Mouse (Mus musculus) lung, postnatal 0 days (tissue): ENCODE measurements at regions not wholly inside any gene's neighbourhood (a gene's known extent, or its start where the extent isn't known, plus 50 kb on each side); places are given as distances from the start of the nearest gene placed in this dataset.

ENCODE experiments used
- ATAC-seq: fragments of 200-750 bp; cut with Nextera tagmentation; 2 replicates; pipeline ENCODE4 v1.8.0; 2017; ENCODE audit warnings: moderate library complexity
- DNase-seq: peaks from one replicate; pipeline ENCODE4 v3.0.0-alpha.2; 2016; ENCODE audit warnings: low spot score
- H3K27ac ChIP-seq: fragments of 300-500 bp; sonication (generic); 2 replicates; pipeline ENCODE4 v1.5.1; 2014; ENCODE audit warnings: antibody characterized with exemption, mild to moderate bottlenecking, low read length, mixed read lengths
- H3K27me3 ChIP-seq: fragments of 300-500 bp; sonication (generic); replicated peaks from 2 replicates; pipeline ENCODE4 v1.6.1; 2014; ENCODE audit warnings: low read length, mixed read lengths; ENCODE audit not compliant: insufficient read depth
- H3K36me3 ChIP-seq: fragments of 300-500 bp; sonication (generic); 2 replicates; pipeline ENCODE4 v1.6.1; 2014; ENCODE audit warnings: low read length, mixed read lengths; ENCODE audit not compliant: insufficient read depth
- H3K4me1 ChIP-seq: fragments of 300-500 bp; sonication (generic); 2 replicates; pipeline ENCODE4 v1.6.1; 2014; ENCODE audit warnings: antibody characterized with exemption, low read depth, low read length, mixed read lengths; ENCODE audit not compliant: insufficient read depth
- H3K4me2 ChIP-seq: fragments of 300-500 bp; sonication (generic); replicated peaks from 2 replicates; pipeline ENCODE4 v1.6.1; 2014; ENCODE audit warnings: low read depth, mild to moderate bottlenecking, low read length, moderate library complexity, mixed read lengths
- H3K4me3 ChIP-seq: fragments of 300-500 bp; sonication (generic); 2 replicates; pipeline ENCODE4 v1.5.1; 2014; ENCODE audit warnings: low read depth, low read length
- H3K9ac ChIP-seq: fragments of 300-500 bp; sonication (generic); replicated peaks from 2 replicates; pipeline ENCODE4 v1.6.1; 2014; ENCODE audit warnings: low read depth, mild to moderate bottlenecking
- H3K9me3 ChIP-seq: fragments of 300-500 bp; sonication (generic); 2 replicates; pipeline ENCODE4 v1.6.1; 2016; ENCODE audit warnings: low read length, mixed read lengths
- CTCF ChIP-seq: IDR thresholded peaks from 2 replicates; pipeline ENCODE4 v1.5.1; 2016; ENCODE audit warnings: antibody characterized with exemption, mild to moderate bottlenecking
- EP300 ChIP-seq: IDR thresholded peaks from 2 replicates; pipeline ENCODE4 v1.6.1; 2016; ENCODE audit warnings: antibody characterized with exemption, mild to moderate bottlenecking, control low read depth
- WGBS: fragments of 180-500 bp; shearing (Covaris S2); extraction: QIAGEN DNeasy Blood & Tissue Kit; methylation state at CpG from one replicate; pipeline ENCODE4 v1.1.7; 2014; 5-methylcytosine and 5-hydroxymethylcytosine counted together

GRCm38 (mm10) chr5:5956716-5957115 lies 207.6 kb upstream of the Steap1 start:
- no peak overlapping the region for H3K27ac ChIP-seq
- H3K4me2 ChIP-seq: no peak overlapping the region
- H3K9me3 ChIP-seq: no peaks in the 10 kb centered on the region
- no peak for ATAC-seq
- TF ChIP-seq EP300 (no peak), CTCF (no peak)
- DNase-seq: no peak
- no peak overlapping the region for H3K4me3 ChIP-seq
- 65% methylated on average over 2 of the region's 2 CpGs for WGBS
- H3K9ac ChIP-seq: no peak overlapping the region
- no peaks in the 10 kb centered on the region for H3K36me3 ChIP-seq
- no peaks in the 10 kb centered on the region for H3K27me3 ChIP-seq
- H3K4me1 ChIP-seq: no peaks in the 10 kb centered on the region

- DNase-seq: no peak
- no peaks in the 10 kb centered on the region for H3K4me1 ChIP-seq
- H3K36me3 ChIP-seq: no peaks in the 10 kb centered on the region
- no peak overlapping the region for H3K4me2 ChIP-seq
- 62% methylated on average over 2 of the region's 2 CpGs for WGBS
- H3K27ac ChIP-seq: no peak overlapping the region
- no peak overlapping the region for H3K9ac ChIP-seq
- H3K4me3 ChIP-seq: no peak overlapping the region
- no peaks in the 10 kb centered on the region for H3K9me3 ChIP-seq
- TF ChIP-seq EP300 (no peak), CTCF (no peak)
- H3K27me3 ChIP-seq: no peaks in the 10 kb centered on the region
- ATAC-seq: no peak
These were observed 206.7 kb upstream of the Steap1 start for GRCm38 (mm10) chr5:5955783-5956182.

- Histone ChIP-seq H3K4me3 (no peak overlapping the region), H3K27me3 (no peaks in the 10 kb centered on the region), H3K4me2 (no peak overlapping the region), H3K4me1 (no peaks in the 10 kb centered on the region), H3K36me3 (no peaks in the 10 kb centered on the region), H3K27ac (no peak overlapping the region), H3K9ac (no peak overlapping the region), H3K9me3 (no peaks in the 10 kb centered on the region)
- no peak for ATAC-seq
- 81% methylated on average over 3 of the region's 3 CpGs for WGBS
- DNase-seq: no peak
- no peak for TF ChIP-seq EP300
- no peak for TF ChIP-seq CTCF
These were observed 176.7 kb upstream of the Steap1 start for GRCm38 (mm10) chr5:5925796-5926195.

GRCm38 (mm10) chr5:5916427-5916826 lies 167.3 kb upstream of the Steap1 start:
- Histone ChIP-seq H3K36me3 (no peaks in the 10 kb centered on the region), H3K9me3 (no peaks in the 10 kb centered on the region), H3K27me3 (no peaks in the 10 kb centered on the region), H3K4me1 (no peaks in the 10 kb centered on the region), H3K4me3 (no peak overlapping the region), H3K4me2 (no peak overlapping the region), H3K9ac (no peak overlapping the region), H3K27ac (no peak overlapping the region)
- no peak for TF ChIP-seq CTCF
- TF ChIP-seq EP300: no peak
- DNase-seq (no peak), ATAC-seq (no peak)
- 73% methylated on average over 1 of the region's 1 CpGs for WGBS

- H3K4me1 ChIP-seq: no peaks in the 10 kb centered on the region
- H3K27ac ChIP-seq: no peak overlapping the region
- H3K27me3 ChIP-seq: no peaks in the 10 kb centered on the region
- no peaks in the 10 kb centered on the region for H3K36me3 ChIP-seq
- no peaks in the 10 kb centered on the region for H3K9me3 ChIP-seq
- TF ChIP-seq EP300: no peak
- TF ChIP-seq CTCF: no peak
- H3K4me2 ChIP-seq: no peak overlapping the region
- H3K4me3 ChIP-seq: no peak overlapping the region
- no peak overlapping the region for H3K9ac ChIP-seq
- DNase-seq: no peak
- no peak for ATAC-seq
- WGBS: 64% methylated on average over 2 of the region's 2 CpGs
These were observed 140.2 kb upstream of the Steap1 start for GRCm38 (mm10) chr5:5889376-5889775.

GRCm38 (mm10) chr5:5873425-5873824 lies 124.3 kb upstream of the Steap1 start:
- DNase-seq: no peak
- Histone ChIP-seq H3K4me2 (no peak overlapping the region), H3K27ac (no peak overlapping the region), H3K9me3 (no peaks in the 10 kb centered on the region), H3K9ac (no peak overlapping the region), H3K4me1 (no peaks in the 10 kb centered on the region), H3K36me3 (no peaks in the 10 kb centered on the region), H3K27me3 (no peaks in the 10 kb centered on the region), H3K4me3 (no peak overlapping the region)
- TF ChIP-seq CTCF (no peak), EP300 (no peak)
- no peak for ATAC-seq
- 88% methylated on average over 5 of the region's 5 CpGs for WGBS

GRCm38 (mm10) chr5:5856146-5856724 lies 107.1 kb upstream of the Steap1 start:
- ATAC-seq (no peak), DNase-seq (no peak)
- H3K36me3 ChIP-seq: no peaks in the 10 kb centered on the region
- H3K4me2 ChIP-seq: no peak overlapping the region
- TF ChIP-seq CTCF: no peak
- no peak for TF ChIP-seq EP300
- H3K27ac ChIP-seq: no peak overlapping the region
- no peak overlapping the region for H3K4me3 ChIP-seq
- H3K9ac ChIP-seq: no peak overlapping the region
- no peaks in the 10 kb centered on the region for H3K4me1 ChIP-seq
- H3K9me3 ChIP-seq: no peaks in the 10 kb centered on the region
- no peaks in the 10 kb centered on the region for H3K27me3 ChIP-seq
- WGBS: 77% methylated on average over 12 of the region's 12 CpGs
